Mouse (Mus musculus) midbrain, embryonic 10.5 days (tissue): ENCODE results near the gene Coa6. TPM values are rescaled to one million over a fixed set of nuclear protein-coding genes. Genes with fewer than 3 reads are reported as not detected.

Experiments used
- DNase-seq: peaks from one replicate; pipeline ENCODE4 v3.0.0-alpha.2; 2017; ENCODE audit warnings: low spot score
- H3K27ac ChIP-seq: fragments of 300-500 bp; sonication (generic); replicated peaks from 2 replicates; pipeline ENCODE4 v1.5.1; 2016; ENCODE audit warnings: mild to moderate bottlenecking
- H3K27me3 ChIP-seq: fragments of 300-500 bp; sonication (generic); 2 replicates; pipeline ENCODE4 v1.6.1; 2016; ENCODE audit warnings: low read depth, mild to moderate bottlenecking; ENCODE audit not compliant: poor library complexity, severe bottlenecking
- H3K36me3 ChIP-seq: fragments of 300-500 bp; sonication (generic); 2 replicates; pipeline ENCODE4 v1.6.1; 2016; ENCODE audit warnings: mild to moderate bottlenecking, moderate library complexity
- H3K4me1 ChIP-seq: fragments of 300-500 bp; sonication (generic); 2 replicates; pipeline ENCODE4 v1.6.1; 2016
- H3K4me3 ChIP-seq: fragments of 300-500 bp; sonication (generic); 2 replicates; pipeline ENCODE4 v1.5.1; 2016; ENCODE audit warnings: mild to moderate bottlenecking, moderate library complexity
- H3K9me3 ChIP-seq: fragments of 300-500 bp; sonication (generic); replicated peaks from 2 replicates; pipeline ENCODE4 v1.6.1; 2016; ENCODE audit warnings: mild to moderate bottlenecking
- WGBS: fragments of 180-500 bp; shearing (Covaris S2); methylation state at CpG from one replicate; pipeline ENCODE4 v1.1.7; 2016; 5-methylcytosine and 5-hydroxymethylcytosine counted together
- polyA plus RNA-seq: library from polyadenylated mRNA; unstranded; fragments of >200 nt; fragmentation: Nextera tagmentation; extraction: Ambion mirVana; gene quantifications from 2 replicates; pipeline ENCODE4 v1.2.1, GENCODE M21; 2016

Gene Coa6
- polyA plus RNA-seq, 1 experiment from 2014 or later: 49.4 TPM

DNA sequence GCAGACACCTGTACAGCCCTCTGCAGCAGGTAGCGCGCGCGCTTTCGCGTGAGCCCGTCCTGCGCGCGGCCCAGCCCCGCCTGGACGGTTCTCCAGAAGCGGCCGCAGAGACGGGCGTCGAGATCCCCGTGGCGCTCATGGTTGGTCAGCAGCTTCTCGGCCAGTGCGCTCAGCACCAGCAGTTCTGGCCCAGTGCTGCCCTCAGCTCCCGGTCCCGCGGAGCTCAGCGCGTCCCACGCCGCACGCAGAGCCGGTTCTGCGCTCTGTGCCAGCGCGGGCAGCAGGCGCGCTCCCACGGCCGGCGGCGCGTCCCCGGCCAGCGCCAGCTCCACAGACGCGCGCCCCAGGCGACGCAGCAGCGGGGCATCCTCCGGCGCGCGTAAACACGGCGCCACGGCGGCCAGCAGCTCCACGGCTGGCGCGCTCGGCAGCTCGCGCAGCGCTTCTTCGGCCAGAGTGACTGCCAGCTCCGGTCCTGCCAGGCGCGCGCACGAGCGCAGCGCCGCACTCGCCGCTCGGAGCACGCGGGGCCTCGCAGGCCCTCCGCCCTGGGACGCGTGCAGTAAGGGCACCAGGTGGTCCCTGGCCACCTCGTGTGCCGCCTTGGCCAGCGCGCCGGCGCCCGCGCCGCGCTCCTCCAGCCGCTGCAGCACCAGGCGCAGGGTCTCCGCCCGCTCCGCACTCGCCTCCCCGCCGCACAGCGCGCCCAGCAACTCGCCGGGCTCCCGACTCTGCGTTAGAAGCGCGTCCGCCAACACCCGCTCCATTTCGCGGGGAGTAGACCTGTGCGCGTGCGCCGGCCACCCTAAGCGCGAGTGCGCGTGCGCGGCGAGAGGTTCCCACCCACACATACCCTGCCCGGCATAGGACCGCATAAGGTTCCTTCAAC is 52.2 kb downstream of the Coa6 start, which contains the start of gene Tarbp1:
Tarbp1 (minus strand) TSS at position 767 of the 889 bp plus-strand sequence.
- Histone ChIP-seq H3K4me3 (peak within 1 kb of the TSS; percentile 86), H3K4me1 (peaks cover 33% of the 10 kb centered on the region), H3K27me3 (peaks cover 26% of the 10 kb centered on the region), H3K27ac (peak within 1 kb of the TSS; percentile 89), H3K36me3 (peaks cover 16% of the 10 kb centered on the region), H3K9me3 (no peaks in the 10 kb centered on the region)
- under 1% methylated on average over 124 of the region's 124 CpGs for WGBS
- peak; percentile 91 for DNase-seq

Other genes with a start within 250 kb of the Coa6 start
- gene Slc35f3, start 124.0 kb upstream of the Coa6 start, polyA plus RNA-seq: 0.11 and 0.15 TPM in 2 replicates
- 1.4 and 2.0 TPM in 2 replicates for gene Tarbp1, start 52.5 kb downstream of the Coa6 start, polyA plus RNA-seq
- 3.8 and 4.0 TPM in 2 replicates for gene Irf2bp2, start 171.5 kb downstream of the Coa6 start, polyA plus RNA-seq